Mouse (Mus musculus): Measurements from ENCODE around the gene Thtpa.

The Thtpa gene

GRCm38 (mm10) chr14:55106990-55107389 is 12.4 kb downstream of the Thtpa start:
- no peak for DNase-seq

- no peak for DNase-seq
Observed at GRCm38 (mm10) chr14:55108202-55108870, 13.8 kb downstream of the Thtpa start.

DNA sequence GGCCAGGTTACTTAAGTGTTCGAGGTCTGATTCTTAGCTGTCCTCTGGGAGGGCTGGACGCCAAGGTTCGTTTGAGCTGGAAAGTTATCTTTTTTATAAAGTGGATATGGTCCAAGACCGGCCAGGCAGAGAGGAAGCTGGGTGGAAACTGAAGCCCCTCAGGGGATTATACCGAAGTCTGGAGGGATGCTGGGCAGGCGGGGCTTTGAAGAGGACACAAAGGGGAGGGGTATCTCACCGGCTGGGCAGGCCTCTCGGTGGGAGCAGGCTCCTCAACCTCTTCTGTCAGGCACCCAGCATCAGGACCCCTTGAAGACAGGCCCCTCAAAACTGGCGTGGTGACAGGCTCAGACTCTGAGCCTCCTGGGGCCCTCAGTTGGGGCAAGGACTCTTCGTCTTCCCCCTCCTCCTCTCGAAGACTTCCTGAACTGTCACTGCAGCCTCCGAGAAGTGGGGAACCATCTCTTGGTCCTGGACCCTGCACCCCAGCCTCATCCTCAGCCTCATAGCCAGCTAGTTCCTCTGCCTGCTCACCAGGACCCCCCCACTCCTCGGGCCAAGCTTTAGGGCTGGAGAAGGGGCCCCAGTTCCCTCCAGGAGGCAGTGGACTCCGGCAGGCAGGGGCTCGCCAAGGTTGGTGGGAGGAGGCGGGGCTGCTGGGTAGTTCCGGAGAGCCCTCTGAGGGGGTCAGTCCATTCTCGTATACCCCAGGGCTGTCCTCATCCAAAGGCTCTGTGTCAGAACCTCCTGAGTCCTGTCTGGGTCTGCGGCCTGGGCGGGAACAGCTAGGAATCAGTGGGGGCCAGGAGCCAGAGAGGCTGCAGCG is 14.7 kb downstream of the Thtpa start:
- no peak for DNase-seq

GRCm38 (mm10) chr14:55110076-55110475 is 15.5 kb downstream of the Thtpa start:
- no peak for DNase-seq

GRCm38 (mm10) chr14:55111720-55112119 is 17.1 kb downstream of the Thtpa start:
- peak; percentile 36 for DNase-seq

- DNase-seq, result peak; percentile 61
Observed at GRCm38 (mm10) chr14:55113351-55113974, 18.9 kb downstream of the Thtpa start.

DNA sequence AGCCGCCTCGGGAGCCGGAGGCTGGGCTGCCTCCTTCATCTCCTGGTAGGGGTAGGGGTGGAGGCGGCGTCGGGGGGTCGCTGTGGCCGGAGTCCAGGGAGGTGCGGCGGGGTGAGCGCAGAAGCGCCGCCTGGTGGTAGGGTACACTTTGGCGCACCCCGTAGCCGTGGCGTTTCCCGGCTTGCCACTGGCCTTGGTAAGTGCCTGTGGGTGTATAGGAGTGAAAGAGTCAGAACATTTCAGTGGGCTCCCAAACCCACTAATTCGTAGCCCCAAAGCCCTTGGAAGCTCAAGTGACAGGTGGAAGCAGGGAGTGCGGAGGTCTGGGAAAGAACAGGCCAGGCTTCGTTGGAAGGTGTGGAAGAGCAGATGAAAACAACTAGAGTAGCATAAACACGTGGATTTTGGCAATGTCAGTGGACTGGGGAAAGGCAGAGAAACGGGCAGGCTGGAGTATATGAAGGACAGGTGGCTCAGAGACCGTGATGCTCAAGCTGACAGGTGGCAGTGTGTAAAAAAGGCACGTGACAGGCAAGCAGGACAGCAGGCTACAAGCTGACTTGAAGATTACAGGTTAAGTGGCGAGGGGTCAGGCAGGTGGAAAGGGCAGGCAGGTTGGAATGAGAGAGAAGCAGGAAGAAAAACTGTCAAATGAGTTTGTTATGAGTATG is 19.5 kb downstream of the Thtpa start:
- DNase-seq, result peak; percentile 62

DNA sequence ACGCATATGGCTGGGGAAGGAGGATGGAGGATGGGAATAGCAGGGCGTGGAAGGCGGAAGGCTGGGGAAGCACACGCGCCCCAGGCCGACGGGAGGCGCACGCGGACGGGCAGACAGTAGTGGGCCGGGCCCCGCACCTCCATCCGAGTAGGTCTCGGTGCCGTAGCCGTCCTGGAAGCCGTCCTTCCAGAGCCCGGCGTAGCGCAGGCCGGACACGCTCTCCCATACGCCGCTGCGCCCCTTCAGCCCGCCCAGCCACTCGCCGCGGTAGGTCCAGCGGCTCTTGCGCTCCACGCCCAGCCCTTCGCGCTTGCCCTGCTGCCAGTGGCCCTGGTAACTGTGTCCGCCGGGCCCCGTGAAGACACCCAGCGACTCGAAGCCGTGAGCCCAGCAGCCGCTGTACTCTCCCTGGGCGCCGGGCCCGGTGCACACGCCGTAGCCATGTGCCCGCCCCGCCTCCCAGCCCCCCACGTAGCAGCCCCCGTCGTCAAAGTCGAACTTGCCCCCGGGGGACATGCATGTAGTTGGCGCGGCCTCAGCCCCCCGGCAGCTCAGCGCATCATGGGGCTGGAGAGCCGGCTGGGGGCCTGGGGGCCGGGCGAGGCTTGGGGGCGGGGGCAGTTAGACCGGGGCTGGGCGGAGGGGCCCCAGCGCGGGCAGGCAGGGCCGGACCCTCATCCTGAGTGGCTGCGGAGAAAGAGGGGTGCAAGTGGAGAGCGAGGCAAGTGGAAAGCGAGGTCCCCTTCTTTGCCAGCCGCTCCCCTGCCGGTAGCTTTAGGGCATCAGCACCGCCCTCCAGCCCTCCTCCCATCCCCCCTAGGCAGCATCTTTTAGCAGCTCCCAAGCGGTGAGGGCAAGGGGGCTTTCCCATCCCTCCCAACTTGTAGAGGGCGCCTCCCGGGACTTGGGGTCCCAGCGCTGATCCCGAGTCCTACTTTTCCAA is 20.4 kb downstream of the Thtpa start:
- peak; percentile 75 for DNase-seq

- peak; percentile 60 for DNase-seq
Observed at GRCm38 (mm10) chr14:55115846-55116245, 21.3 kb downstream of the Thtpa start.

DNA sequence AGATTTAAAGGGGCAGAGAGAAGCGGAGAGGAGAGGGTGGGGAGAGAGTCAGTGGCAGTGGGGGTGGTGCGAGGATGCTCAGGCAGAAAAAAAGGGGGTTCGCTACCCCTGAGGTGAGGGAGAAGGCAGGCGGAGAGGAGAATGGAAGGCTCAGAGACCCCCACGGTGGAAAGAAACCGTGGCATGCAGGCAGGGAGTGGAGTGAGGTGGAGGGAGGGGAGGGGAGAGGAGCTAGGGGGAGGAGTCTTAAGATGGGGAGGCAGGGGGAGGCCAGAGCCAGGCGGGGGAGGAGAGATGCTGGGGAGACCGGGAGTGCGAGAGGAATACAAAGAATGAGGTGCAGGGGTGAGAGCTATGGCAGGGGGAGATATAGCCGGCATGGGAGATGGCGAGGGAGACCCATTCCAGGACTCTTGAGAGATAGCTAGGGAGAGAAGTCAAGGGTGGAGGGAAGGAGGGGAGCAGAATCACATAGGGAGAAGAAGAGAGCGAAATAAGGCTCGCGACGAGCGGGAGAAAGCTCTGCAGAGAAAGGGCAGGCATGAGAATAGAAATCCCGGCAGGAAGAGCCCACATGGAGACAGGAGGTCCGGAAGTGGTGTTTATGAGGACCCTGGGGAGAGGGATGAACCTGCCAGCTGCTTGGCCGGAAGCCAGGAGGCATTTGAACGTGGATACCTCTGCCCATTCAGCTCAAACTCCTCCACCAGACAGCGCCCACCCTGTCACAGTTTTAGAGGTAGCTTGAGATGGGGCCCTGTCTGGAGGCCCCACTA is 22.0 kb downstream of the Thtpa start, which contains the start of gene Jph4:
Gene Jph4, minus strand, starts transcription at position 511 of the 776 bp plus-strand sequence.
- DNase-seq, result peak; percentile 81

GRCm38 (mm10) chr14:55118852-55119251 is 24.3 kb downstream of the Thtpa start:
- DNase-seq, result peak; percentile 83

DNA sequence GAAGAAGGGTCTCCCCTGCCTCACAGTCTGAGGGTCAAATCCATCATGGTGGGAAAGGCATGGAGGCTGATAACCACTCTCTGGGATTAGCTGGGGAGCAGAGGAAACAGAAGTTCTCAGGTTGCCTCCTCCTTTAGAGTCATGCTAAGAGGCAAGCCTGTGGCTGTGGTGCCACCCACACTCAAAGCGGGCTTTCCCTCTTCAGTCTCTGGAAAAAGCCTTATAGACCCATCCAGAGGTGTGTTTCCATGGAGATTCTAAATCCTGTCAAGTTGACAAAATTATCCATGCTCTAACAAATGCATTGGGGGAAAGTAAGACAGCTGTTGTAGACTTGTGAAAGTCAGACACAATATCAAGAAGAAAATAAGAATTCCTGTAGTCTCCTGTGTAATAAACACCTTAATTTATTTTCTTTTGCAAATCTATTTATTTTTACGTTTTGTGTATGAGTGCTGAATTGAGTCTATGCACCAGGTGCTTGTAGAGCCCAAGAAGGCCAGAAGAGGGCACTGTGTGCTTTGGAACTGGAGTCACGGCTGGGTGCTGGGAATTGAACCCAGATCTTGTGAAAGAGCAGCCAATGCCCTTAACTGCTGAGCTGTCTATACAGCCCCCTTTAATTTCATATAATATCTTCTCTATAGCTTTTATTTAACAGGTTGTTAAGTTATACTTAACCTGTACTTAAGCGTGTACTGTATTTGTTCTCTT is 25.0 kb downstream of the Thtpa start:
- peak; percentile 33 for DNase-seq

DNA sequence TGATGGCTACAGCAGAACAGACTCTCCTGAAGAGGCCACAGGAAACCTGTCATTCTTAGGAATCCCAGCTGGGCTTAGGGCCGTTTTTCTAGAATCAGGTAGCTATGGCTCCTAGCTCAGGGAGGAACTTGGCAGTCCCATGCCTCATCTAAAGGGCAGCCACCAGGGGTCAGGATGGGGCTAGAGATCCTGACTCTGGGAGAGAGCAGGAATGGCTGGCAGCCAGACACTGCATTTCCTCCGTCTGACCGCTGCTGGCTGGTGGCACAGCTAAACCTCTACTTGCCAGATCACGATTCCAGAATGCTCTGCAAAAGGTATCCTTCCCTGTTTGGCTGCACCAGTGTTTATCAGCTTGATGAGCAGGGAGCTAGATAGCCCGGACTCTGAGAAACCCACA is 27.4 kb downstream of the Thtpa start:
- DNase-seq, result peak; percentile 90

- DNase-seq, result no peak
Observed at GRCm38 (mm10) chr14:55122359-55122758, 27.8 kb downstream of the Thtpa start.

- no peak for DNase-seq
Observed at GRCm38 (mm10) chr14:55125711-55126110, 31.1 kb downstream of the Thtpa start.

DNA sequence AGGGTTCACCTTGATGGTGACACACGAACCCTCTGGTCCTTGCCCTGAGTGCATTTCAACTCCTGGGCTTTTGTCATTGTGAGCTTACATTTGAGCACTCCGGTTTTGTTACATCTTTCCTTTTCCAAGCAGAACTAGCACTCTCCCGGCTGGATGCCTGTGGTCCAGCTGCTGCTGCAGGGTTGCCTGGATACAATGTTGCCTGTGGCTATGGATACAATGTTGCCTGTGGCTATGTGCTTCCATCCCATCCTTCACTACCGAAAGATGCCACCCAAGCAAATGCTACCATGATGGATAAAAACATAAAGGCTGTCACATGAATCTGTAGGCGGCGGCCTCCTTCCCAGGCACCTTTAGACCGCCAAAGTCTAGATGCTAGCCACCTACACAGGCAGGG is 31.9 kb downstream of the Thtpa start:
- DNase-seq, result no peak

GRCm38 (mm10) chr14:55135676-55136075 is 41.1 kb downstream of the Thtpa start:
- no peak for DNase-seq

GRCm38 (mm10) chr14:55139313-55139712 is 44.7 kb downstream of the Thtpa start:
- no peak for DNase-seq

DNA sequence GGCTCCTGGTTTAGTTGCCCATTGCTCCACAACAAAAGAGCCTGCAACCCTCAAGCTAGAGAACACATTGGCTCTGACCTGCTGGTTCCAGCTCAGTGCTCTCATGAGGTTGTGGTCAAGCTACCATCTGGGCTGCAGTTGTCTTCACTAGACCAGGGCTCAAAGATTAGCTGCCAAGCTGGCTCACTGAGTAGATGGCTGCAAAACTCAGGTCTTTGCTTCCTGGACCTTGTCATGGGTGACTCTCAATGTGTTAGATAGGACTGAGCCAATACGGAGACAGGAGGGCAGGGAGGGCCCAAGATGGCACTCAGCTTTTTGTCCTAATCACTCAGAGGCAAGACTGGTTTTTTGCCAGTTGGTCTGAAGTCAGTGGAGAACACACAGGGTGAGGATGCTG is 51.7 kb downstream of the Thtpa start:
- DNase-seq, result no peak

GRCm38 (mm10) chr14:55146829-55147401 is 52.3 kb downstream of the Thtpa start:
- DNase-seq, result no peak
